Mouse (Mus musculus): ENCODE measurements at regions not wholly inside any gene's neighbourhood (a gene's known extent, or its start where the extent isn't known, plus 50 kb on each side); places are given as distances from the start of the nearest gene placed in this dataset.

DNA sequence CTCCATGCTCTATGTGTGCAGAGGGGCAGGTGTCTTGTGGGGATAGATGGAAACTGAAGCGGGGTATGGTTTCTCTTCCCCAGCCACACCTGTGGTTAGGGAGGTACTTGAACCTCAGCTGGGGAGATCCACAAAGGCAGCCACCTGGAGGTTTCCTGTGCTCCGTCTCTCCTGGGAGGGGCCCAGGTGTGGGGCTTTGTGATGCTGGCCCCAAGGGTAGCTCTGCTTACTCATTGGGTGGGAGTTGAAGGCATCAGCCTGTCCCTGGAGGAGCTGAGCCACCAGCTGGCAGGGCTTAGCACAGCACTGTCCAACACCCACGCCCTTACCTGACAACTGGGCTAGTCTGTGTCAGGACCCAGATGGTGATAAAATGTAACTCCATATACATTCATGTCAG lies 81.4 kb downstream of the Lhx2 start:
- no peak for DNase-seq (ENCODE audit: low spot score)

DNA sequence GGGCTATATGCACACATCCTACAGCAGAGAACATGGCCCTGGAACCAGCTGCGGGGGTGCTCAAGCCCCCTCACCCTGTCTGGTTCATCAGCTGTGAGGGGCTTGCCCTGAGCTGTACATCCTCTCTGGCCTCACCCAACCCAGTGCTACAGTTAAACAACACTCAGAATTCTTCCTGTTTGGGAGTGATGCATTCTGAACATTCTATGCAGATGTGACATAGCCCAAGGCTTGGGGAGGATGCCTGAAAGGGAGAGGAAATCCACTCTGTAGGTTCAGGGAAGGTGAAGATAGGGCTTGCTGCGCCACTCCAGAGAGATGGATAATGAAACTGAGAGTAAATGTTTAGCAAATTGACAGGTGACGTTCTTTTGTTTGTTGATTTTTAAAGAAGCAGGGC lies 83.3 kb downstream of the Lhx2 start:
- DNase-seq (ENCODE audit: low spot score), result no peak

DNA sequence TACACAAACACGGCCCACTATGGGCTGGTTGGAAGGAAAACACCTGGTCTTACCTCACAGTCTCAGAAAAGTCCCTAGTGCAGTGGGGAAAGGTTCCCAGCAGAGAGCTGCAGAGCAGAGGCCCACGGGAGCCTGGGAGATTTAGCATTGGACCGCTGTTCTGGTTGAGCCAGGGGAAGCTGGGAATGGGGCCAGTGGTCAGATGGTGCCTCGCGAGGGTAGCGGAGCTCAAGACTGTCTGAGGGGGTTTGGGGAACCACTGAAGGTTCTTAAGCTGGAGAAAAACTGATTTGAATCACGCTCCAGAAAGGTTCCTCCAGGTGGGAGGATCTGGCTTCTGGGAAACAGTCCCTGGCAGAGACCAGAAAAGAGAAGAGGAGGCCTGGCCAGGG lies 84.8 kb downstream of the Lhx2 start:
- no peak for DNase-seq (ENCODE audit: low spot score)

DNA sequence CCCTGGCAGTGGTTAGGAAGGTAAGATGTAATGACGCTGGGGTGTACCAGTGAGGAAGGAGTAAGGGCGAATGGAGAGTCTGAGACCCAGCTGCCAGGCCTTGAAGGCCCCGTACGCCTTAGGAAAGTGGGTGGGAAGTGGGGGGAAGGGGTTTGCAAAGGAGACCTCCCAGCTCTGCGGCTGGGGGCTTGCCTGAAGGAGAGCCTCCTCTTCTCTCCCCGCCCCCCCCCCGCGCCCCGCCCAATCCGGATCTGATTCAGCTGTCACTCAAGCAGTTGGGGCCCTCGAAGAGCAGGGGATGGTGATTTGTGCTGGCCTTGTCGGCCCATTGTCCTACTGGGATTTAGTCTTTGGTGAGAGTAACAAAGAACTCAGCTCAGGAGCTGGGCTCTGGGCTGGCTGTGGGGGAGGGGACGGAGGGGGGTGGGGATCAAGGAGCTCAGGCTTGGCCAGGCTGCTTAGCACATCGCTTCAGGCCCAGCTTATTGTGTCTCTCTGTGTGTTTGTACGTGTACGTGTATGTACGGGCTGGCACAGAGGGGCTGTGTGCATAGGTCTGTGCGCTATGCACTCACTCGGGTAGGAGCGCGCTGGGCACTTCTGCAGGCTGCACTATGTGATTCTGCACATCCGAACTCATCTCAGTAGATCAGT lies 85.3 kb downstream of the Lhx2 start:
- no peak for DNase-seq (ENCODE audit: low spot score)

DNA sequence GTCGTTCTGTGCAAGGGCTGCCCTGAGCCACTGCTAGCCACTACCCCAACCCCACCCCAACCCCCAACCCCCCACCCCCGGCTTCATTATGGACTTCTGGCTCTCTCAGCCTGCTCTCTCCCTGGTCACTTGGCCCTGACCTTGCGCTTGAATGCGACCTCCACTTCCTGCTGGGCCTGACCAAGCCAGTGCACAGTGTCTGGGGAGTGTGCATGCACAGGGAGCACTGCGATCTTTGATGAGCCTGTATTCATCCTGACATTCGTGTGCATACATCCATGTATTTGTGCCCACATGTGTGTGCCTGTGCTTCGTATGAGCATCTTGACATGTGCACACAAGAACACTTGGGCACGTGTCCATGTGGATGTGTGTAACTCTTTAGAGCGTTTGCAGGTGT lies 85.9 kb downstream of the Lhx2 start:
- DNase-seq (ENCODE audit: low spot score), result no peak

DNA sequence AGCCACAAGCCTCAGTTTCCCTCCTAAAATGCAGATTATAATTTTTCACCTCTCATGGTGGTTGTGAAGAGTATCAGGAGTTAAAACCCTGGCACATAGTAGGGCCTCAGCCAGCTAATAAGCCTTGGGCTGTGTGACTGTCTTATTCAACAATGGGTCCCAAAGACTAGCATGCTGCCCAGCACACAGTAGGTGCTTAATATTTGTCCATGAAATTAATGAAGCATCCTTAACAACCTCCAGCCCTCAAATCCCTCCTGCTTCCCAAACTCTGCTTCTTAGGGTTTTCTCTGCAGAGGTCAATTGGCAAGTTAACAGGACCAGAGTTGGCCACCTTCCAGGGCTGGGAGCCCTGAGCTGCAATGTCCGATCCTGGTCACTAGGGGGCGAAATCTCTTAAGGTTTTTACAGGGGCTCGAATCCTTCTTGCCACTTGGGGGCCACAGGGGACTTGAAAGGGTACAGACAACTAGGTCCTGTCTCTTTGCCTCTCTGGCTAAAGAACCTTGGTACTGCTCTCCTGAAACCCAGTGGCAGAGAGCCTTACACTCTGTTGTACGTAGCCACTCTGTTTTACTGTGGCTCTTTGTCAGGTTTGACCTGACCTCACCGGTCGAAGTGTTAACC lies 81.6 kb upstream of the Nek6 start:
- DNase-seq (ENCODE audit: low spot score), result peak; percentile 40

DNA sequence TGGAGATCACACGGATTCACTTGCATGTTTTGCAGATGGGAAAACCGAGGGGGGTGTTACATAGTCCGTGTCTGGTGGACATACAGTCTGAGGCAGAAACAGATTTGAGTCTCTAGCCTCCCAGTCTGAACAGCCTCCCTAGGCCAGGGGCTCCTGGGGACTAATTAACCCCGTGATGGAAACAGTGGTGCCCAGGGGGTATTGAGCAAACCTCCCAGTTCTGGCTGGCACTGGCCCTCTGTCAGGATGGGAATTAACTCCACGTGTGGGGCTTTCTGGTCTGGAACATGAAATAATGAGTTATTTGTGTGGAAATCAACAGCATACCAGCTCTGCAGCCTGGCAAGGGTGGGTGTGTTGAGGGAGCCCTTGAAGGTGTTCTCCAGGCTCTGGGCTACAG lies 79.9 kb upstream of the Nek6 start:
- DNase-seq (ENCODE audit: low spot score), result no peak

DNA sequence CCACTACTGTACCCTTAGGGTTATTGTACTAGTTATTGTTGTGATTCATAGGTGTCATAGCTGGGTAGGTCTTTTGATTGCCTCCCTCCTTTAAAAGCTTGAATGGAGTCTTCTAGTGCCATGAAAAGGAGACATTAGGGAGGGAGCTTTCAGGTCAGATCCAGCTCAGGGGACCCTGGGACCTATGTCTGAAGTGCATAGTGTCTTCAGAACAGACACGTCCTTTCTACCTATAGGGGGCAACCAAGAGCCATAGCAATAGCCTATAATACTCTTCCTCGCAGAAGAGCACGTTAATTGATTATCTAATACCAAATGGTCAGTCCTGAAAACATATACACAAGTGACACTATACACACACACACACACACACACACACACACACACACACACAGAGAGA lies 77.7 kb upstream of the Nek6 start:
- no peak for DNase-seq (ENCODE audit: low spot score)

DNA sequence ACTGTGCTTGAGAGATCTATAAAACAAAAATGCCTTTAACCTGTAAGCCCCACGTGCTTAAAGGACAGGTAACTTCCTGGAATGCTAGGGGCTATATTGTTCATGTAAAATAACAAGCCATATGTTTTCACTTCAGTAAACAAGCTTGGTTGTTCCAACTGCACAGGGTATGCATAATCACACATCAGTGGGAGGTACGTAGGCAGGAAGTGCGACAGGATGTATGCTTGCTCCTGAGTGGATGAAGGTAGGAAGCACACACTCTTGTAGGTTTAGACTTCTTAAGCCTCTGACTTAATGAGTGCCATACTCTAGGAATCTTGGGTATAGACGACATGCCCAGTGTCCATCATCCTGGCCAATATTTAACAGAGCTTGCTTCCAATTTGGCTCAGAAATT lies 74.7 kb upstream of the Nek6 start:
- DNase-seq (ENCODE audit: low spot score), result no peak

DNA sequence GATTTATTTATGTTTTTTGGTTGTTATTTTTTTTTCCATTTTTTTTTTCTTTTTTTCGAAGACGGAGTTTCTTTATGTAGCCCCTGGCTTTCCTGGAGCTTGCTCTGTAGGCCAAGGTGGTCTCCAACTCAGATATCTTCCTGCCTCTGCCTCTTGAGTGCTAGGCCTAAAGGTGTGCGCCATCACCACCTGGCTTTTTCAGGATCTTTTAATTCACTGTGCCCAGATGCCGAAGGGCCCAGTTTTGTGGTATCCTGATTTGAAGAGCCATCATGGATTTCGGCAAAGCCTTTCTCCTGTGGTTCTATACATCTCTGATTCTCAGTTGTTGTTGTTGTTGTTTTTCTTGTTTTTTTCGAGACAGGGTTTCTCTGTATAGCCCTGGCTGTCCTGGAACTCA lies 72.3 kb upstream of the Nek6 start:
- DNase-seq (ENCODE audit: low spot score), result no peak

DNA sequence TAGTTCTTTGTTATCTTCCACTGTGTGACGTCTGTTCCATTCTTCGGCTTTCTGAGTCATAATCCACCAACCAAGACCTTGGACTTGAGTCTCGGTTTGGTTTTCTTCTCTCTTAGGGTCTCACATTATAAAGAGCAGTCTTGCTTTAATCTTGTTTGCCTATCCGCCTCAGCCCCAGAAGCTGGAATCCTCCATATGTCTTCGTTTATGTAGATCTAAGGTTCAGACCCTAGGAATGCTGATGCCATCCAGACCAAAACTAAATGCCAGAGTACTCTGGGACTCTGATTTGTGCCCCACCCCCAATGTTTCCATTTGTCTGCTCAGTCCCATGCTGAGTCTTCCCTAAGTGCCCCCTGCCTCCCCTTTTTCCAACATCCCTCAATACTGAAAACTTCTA lies 71.5 kb upstream of the Nek6 start:
- no peak for DNase-seq (ENCODE audit: low spot score)

DNA sequence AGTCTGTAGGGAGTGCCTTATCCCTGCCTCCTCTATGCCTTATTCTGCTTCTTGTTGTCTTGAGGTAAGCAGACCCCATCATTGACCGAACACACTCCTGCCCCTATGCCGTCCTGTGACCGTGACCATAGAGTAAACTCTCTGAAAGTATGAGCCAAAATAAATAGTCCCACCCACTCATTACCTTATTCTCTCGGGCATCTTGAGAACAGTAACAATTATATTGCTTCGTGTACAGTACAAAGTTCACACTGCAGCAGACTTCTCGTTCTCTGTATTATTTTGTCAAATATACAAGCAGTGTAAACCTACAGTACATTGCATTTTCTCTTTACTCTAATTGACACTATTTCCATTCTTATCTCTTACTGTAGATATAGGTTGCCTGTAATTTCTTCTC lies 62.4 kb upstream of the Nek6 start:
- DNase-seq (ENCODE audit: low spot score), result no peak

DNA sequence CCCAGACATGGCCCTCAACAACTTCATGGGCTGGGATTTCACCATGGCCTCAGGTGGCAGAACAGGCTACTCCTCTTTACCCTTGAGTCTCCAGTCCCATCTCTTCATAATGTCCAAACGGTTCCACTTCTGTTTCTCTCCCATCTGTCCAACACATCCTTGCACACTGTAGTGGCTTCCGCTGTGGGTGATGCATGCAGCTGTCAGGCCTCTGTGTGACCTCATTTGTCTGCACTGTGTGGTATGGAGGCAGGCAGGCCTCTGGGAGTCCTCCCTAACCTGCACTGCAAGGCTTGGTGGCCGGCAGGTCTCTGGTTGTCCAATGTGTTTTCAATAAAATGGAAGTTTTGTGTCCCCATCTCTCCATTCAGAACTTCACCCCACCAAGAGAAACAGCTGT lies 54.9 kb upstream of the Nek6 start:
- no peak for DNase-seq (ENCODE audit: low spot score)

DNA sequence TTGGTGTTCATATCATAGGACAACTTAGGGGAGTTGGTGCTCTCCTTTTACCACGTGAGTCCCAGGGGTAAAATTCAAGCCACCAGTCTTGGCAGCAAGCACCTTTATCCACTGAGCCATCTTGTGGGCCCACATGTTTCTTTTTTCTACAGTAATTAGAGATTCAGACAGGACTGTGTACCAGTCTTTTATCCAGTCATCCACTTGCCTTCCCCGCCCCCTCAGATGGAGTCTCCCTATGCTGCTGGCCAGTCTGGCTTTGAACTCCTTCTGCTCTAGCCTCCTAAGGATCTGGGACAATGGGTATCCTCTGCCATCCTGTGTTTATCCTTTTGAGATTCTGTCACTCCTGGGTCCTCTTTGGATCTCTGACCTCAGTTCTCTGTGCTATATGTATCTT lies 51.1 kb upstream of the Nek6 start:
- DNase-seq (ENCODE audit: low spot score), result no peak

DNA sequence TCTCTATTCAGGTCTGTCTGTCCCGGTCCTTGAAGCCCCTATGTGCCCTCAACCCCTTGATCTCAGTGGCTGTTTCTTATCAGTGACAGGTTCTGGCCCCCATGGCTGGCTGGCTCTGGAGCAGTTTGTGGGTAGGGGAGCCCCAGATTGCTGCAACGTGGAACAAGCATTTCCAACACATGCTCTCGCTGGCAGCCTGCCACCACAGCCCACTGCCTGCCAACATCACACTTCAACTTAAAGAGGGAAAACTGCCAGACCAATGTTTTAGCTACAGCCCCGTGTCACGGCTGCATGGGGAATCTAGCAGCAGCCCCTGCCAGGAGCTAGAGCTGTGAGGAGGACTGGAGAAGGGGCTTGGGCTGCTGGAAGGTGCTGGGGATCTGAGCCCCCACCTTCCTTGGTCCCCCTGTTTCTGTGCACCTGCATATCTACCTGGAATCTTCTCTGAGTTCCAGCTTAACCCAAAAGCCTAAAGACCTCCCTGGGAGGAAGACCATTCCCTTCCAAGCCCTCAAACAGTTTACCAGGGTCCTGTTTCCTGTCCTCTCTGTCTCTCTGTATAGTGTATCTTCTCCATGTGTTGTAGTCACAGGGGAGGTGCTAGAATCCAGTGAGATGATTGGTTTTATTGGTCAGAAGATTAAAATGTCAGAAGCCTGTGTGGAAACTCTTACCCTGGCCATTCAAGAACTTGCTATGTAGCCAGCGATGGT lies 50.5 kb upstream of the Nek6 start:
- DNase-seq (ENCODE audit: low spot score), result no peak

Measured in testis, postnatal 14 days (tissue).